8 mouse cellular contexts compared by ENCODE assay signal in genomic region chr12:80013904-80014597, GRCm38 (mm10).
A peak's percentile ranks its signal among the peaks of the same experiment; 100 is the strongest.
DNase-seq lines count a peak whose midpoint lies in the region; ATAC-seq and TF ChIP-seq lines count a peak whose summit lies in the region.

No protein-coding gene starts in this region.

- no peaks in the 10 kb centered on the region for H3K9me3 ChIP-seq in limb, embryonic 13.5 days
- no peaks in the 10 kb centered on the region for H3K9me3 ChIP-seq in midbrain, embryonic 12.5 days
- H3K9me3 ChIP-seq in stomach, embryonic 14.5 days (ENCODE audit: control insufficient read depth, low read depth, low read length) = no peaks in the 10 kb centered on the region

- H3K9ac ChIP-seq in heart, adult 2 months (ENCODE audit: low read depth, low read length) = peak overlapping the region; percentile 32
- peak overlapping the region; percentile 43; the same call in 1 of the 2 replicates for H3K9ac ChIP-seq in limb, embryonic 13.5 days
- no peak overlapping the region; the same call in 1 of the 2 replicates for H3K9ac ChIP-seq in midbrain, embryonic 12.5 days (replicated peaks)
- 0 out of 2 replicates have a peak overlapping the region, but pooled peaks have one; percentile 1 for H3K9ac ChIP-seq in stomach, embryonic 14.5 days (replicated peaks; ENCODE audit: low read depth, low read length)

- WGBS in heart, adult 2 months = 26% methylated on average over 14 of the region's 14 CpGs
- 20% methylated on average over 14 of the region's 14 CpGs for WGBS in kidney, adult 2 months
- WGBS in limb, embryonic 13.5 days = 17% methylated on average over 14 of the region's 14 CpGs
- WGBS in midbrain, embryonic 12.5 days = 24% methylated on average over 14 of the region's 14 CpGs
- WGBS in stomach, embryonic 14.5 days = 11% methylated on average over 14 of the region's 14 CpGs

- H3K27ac ChIP-seq in gastrocnemius, adult 2 months = peak overlapping the region; percentile 64
- peak overlapping the region; percentile 50 for H3K27ac ChIP-seq in heart, adult 2 months
- H3K27ac ChIP-seq in kidney, adult 2 months (ENCODE audit: insufficient read depth, low read depth, low read length) = no peak overlapping the region
- peak overlapping the region; percentile 90 for H3K27ac ChIP-seq in limb, embryonic 13.5 days
- peak overlapping the region; percentile 74 for H3K27ac ChIP-seq in midbrain, embryonic 12.5 days (replicated peaks)
- H3K27ac ChIP-seq in stomach, embryonic 14.5 days (ENCODE audit: low read length) = peak overlapping the region; percentile 97

- peaks cover 19% of the 10 kb centered on the region for H3K4me1 ChIP-seq in heart, adult 2 months (ENCODE audit: control insufficient read depth, insufficient read depth, low read length)
- H3K4me1 ChIP-seq in kidney, adult 2 months (ENCODE audit: control insufficient read depth, insufficient read depth, low read length) = no peaks in the 10 kb centered on the region
- peaks cover 64% of the 10 kb centered on the region for H3K4me1 ChIP-seq in limb, embryonic 13.5 days
- peaks cover 12% of the 10 kb centered on the region for H3K4me1 ChIP-seq in midbrain, embryonic 12.5 days
- H3K4me1 ChIP-seq in stomach, embryonic 14.5 days (ENCODE audit: control insufficient read depth, insufficient read depth, low read length) = peaks cover 44% of the 10 kb centered on the region

- H3K27me3 ChIP-seq in heart, adult 2 months (ENCODE audit: control insufficient read depth, insufficient read depth, low read length) = no peaks in the 10 kb centered on the region
- no peaks in the 10 kb centered on the region for H3K27me3 ChIP-seq in kidney, adult 2 months (replicated peaks; ENCODE audit: control insufficient read depth, insufficient read depth, low read length)
- no peaks in the 10 kb centered on the region for H3K27me3 ChIP-seq in limb, embryonic 13.5 days
- 0 out of 2 replicates have a peak, but pooled peaks cover 3% of the 10 kb centered on the region for H3K27me3 ChIP-seq in midbrain, embryonic 12.5 days
- H3K27me3 ChIP-seq in stomach, embryonic 14.5 days (ENCODE audit: control insufficient read depth, insufficient read depth, low read length) = no peaks in the 10 kb centered on the region

- DNase-seq in gastrocnemius, adult 2 months = peak; percentile 72
- DNase-seq in gastrocnemius, postnatal 36 days = no peak
- DNase-seq in embryo, embryonic 10 days (ENCODE audit: low spot score) = peak; percentile 38
- peak; percentile 66 to 70 for DNase-seq in heart, adult 2 months
- peak; percentile 75 for DNase-seq in kidney, adult 2 months

- peak overlapping the region; percentile 42 for H3K4me2 ChIP-seq in limb, embryonic 13.5 days (replicated peaks)
- peak overlapping the region; percentile 34 for H3K4me2 ChIP-seq in midbrain, embryonic 12.5 days (replicated peaks)
- peak overlapping the region; percentile 30; the same call in 1 of the 2 replicates for H3K4me2 ChIP-seq in stomach, embryonic 14.5 days (replicated peaks; ENCODE audit: low read depth, low read length)

- no peak for TF ChIP-seq POLR2A in heart, adult 2 months (IDR thresholded peaks at IDR 0.05; ENCODE audit: insufficient read depth, low read depth, low read length)
- no peak for TF ChIP-seq POLR2A in kidney, adult 2 months (IDR thresholded peaks at IDR 0.05; ENCODE audit: low read depth, low read length)

- peak; percentile 70 for ATAC-seq in limb, embryonic 13.5 days (ENCODE audit: low FRiP score, low read depth)
- peak; percentile 72 for ATAC-seq in midbrain, embryonic 12.5 days (ENCODE audit: low FRiP score, low read depth)
- ATAC-seq in stomach, embryonic 14.5 days (ENCODE audit: insufficient number of reproducible peaks, insufficient read depth, low FRiP score, low read depth) = peak; percentile 62; the same call in 1 of the 2 replicates

- H3K4me3 ChIP-seq in gastrocnemius, adult 2 months = peak overlapping the region; percentile 57
- H3K4me3 ChIP-seq in heart, adult 2 months = peak overlapping the region; percentile 34
- H3K4me3 ChIP-seq in kidney, adult 2 months (ENCODE audit: insufficient read depth, low read depth, low read length) = no peak overlapping the region
- H3K4me3 ChIP-seq in limb, embryonic 13.5 days = no peak overlapping the region
- H3K4me3 ChIP-seq in midbrain, embryonic 12.5 days = no peak overlapping the region
- H3K4me3 ChIP-seq in stomach, embryonic 14.5 days (ENCODE audit: low read depth, low read length) = no peak overlapping the region

- no peak for TF ChIP-seq EP300 in heart, adult 2 months (IDR thresholded peaks at IDR 0.05; ENCODE audit: insufficient read depth, low read depth, low read length)

- TF ChIP-seq CTCF in gastrocnemius, adult 2 months (IDR thresholded peaks at IDR 0.05) = no peak
- TF ChIP-seq CTCF in heart, adult 2 months (IDR thresholded peaks at IDR 0.05) = no peak
- TF ChIP-seq CTCF in kidney, adult 2 months (conservative IDR thresholded peaks at IDR 0.05; ENCODE audit: insufficient read depth, insufficient read length, low read depth, low read length) = no peak

- no peaks in the 10 kb centered on the region for H3K79me2 ChIP-seq in heart, adult 2 months (replicated peaks; ENCODE audit: control insufficient read depth, insufficient read depth, low read length)

- H3K36me3 ChIP-seq in heart, adult 2 months (ENCODE audit: control insufficient read depth, insufficient read depth, low read length) = peaks cover 3% of the 10 kb centered on the region; the same call in 1 of the 2 replicates
- no peaks in the 10 kb centered on the region for H3K36me3 ChIP-seq in kidney, adult 2 months (ENCODE audit: control insufficient read depth, insufficient read depth, low read length)
- H3K36me3 ChIP-seq in limb, embryonic 13.5 days = no peaks in the 10 kb centered on the region
- no peaks in the 10 kb centered on the region for H3K36me3 ChIP-seq in midbrain, embryonic 12.5 days
- no peaks in the 10 kb centered on the region for H3K36me3 ChIP-seq in stomach, embryonic 14.5 days (ENCODE audit: control insufficient read depth, insufficient read depth, low read length)

- intact Hi-C loops in gastrocnemius, adult 2 months (cut with DNase I) = loop anchor here (5.0 kb wide), 1 partner anchor 42 kb away; no protein-coding TSS in a partner anchor
- intact Hi-C loops in gastrocnemius, postnatal 36 days (cut with DNase I) = no loop called here
- intact Hi-C loops in heart, adult 2 months (cut with DNase I) = no loop called here

Comparison
In these comparisons a context has a peak if more than half of its experiments do, and no peak if none do; other contexts are left out.
1. DNase-seq: peak in gastrocnemius, adult 2 months (single experiment), embryo, embryonic 10 days (single experiment), heart, adult 2 months (2 of 2) and kidney, adult 2 months (single experiment); none in gastrocnemius, postnatal 36 days (0 of 2).
2. H3K4me3 ChIP-seq: peak in gastrocnemius, adult 2 months (single experiment) and heart, adult 2 months (single experiment); none in kidney, adult 2 months (single experiment), limb, embryonic 13.5 days (single experiment), midbrain, embryonic 12.5 days (single experiment) and stomach, embryonic 14.5 days (single experiment).
3. Peak in every context shown above with its lines, with median percentiles within 50 percentile points of each other: ATAC-seq and H3K4me2 ChIP-seq.